Mouse (Mus musculus): ENCODE data around the gene Tmeff2. TPM values are rescaled to one million over a fixed set of nuclear protein-coding genes. Genes with fewer than 3 reads are reported as not detected.

Tmeff2 gene
- total RNA-seq, 2 experiments from 2014 or later = 57.3 to 60.8 TPM

GRCm38 (mm10) chr1:51141381-51141780, 240.9 kb downstream of the Tmeff2 start:
- no peak for DNase-seq (ENCODE audit: low spot score in 2 of 2)

GRCm38 (mm10) chr1:51142729-51143128, 242.3 kb downstream of the Tmeff2 start:
- Histone ChIP-seq H3K4me3 (no peak overlapping the region), H3K27ac (no peak overlapping the region)
- no peak for DNase-seq (ENCODE audit: low spot score in 2 of 2)
- TF ChIP-seq CTCF (conservative IDR thresholded peaks at IDR 0.05) = no peak

More at GRCm38 (mm10) chr1:51141381-51141780, 240.9 kb downstream of the Tmeff2 start:
- H3K4me3 ChIP-seq = no peak overlapping the region
- TF ChIP-seq CTCF (conservative IDR thresholded peaks at IDR 0.05) = no peak
- H3K27ac ChIP-seq = no peak overlapping the region

- TF ChIP-seq CTCF (conservative IDR thresholded peaks at IDR 0.05) = no peak
- Histone ChIP-seq H3K4me3 (no peak overlapping the region), H3K27ac (no peak overlapping the region; the same call in 1 of the 2 replicates)
- no peak for DNase-seq (ENCODE audit: low spot score in 2 of 2)
Measured at GRCm38 (mm10) chr1:51145693-51146092, 245.2 kb downstream of the Tmeff2 start.

- Histone ChIP-seq H3K4me3 (no peak overlapping the region), H3K27ac (peak overlapping the region; percentile 28; the same call in 1 of the 2 replicates)
- peak; percentile 22; the same call in 1 of the 2 replicates for TF ChIP-seq CTCF (conservative IDR thresholded peaks at IDR 0.05)
- DNase-seq (ENCODE audit: low spot score in 2 of 2) = no peak
Measured at GRCm38 (mm10) chr1:51148481-51149137, 248.2 kb downstream of the Tmeff2 start.

- no peak for TF ChIP-seq CTCF (conservative IDR thresholded peaks at IDR 0.05)
- Histone ChIP-seq H3K4me3 (no peak overlapping the region), H3K27ac (no peak overlapping the region)
- no peak for DNase-seq (ENCODE audit: low spot score in 2 of 2)
Measured at GRCm38 (mm10) chr1:51149488-51149887, 249.0 kb downstream of the Tmeff2 start.

GRCm38 (mm10) chr1:51149890-51150289, 249.4 kb downstream of the Tmeff2 start:
- DNase-seq (ENCODE audit: low spot score in 2 of 2) = no peak
- no peak for TF ChIP-seq CTCF (conservative IDR thresholded peaks at IDR 0.05)
- Histone ChIP-seq H3K4me3 (no peak overlapping the region), H3K27ac (no peak overlapping the region)

GRCm38 (mm10) chr1:51152017-51152416, 251.6 kb downstream of the Tmeff2 start:
- Histone ChIP-seq H3K27ac (no peak overlapping the region), H3K4me3 (no peak overlapping the region)
- no peak for DNase-seq (ENCODE audit: low spot score in 2 of 2)
- TF ChIP-seq CTCF (conservative IDR thresholded peaks at IDR 0.05) = no peak

- DNase-seq (ENCODE audit: low spot score in 2 of 2) = no peak
- Histone ChIP-seq H3K4me3 (no peak overlapping the region), H3K27ac (no peak overlapping the region)
- no peak for TF ChIP-seq CTCF (conservative IDR thresholded peaks at IDR 0.05)
Measured at GRCm38 (mm10) chr1:51152856-51153255, 252.4 kb downstream of the Tmeff2 start.

GRCm38 (mm10) chr1:51184276-51184675, 283.8 kb downstream of the Tmeff2 start:
- TF ChIP-seq CTCF (conservative IDR thresholded peaks at IDR 0.05) = no peak
- no peak overlapping the region for H3K4me3 ChIP-seq
- DNase-seq (ENCODE audit: low spot score in 2 of 2) = no peak
- H3K27ac ChIP-seq = no peak overlapping the region

GRCm38 (mm10) chr1:51189008-51189407, 288.6 kb downstream of the Tmeff2 start:
- H3K4me3 ChIP-seq = no peak overlapping the region
- no peak for TF ChIP-seq CTCF (conservative IDR thresholded peaks at IDR 0.05)
- no peak overlapping the region for H3K27ac ChIP-seq
- no peak for DNase-seq (ENCODE audit: low spot score in 2 of 2)

GRCm38 (mm10) chr1:51191253-51191652, 290.8 kb downstream of the Tmeff2 start:
- no peak for TF ChIP-seq CTCF (conservative IDR thresholded peaks at IDR 0.05)

GRCm38 (mm10) chr1:51191872-51192613, 291.6 kb downstream of the Tmeff2 start:
- peak in 1 of 2 experiments; percentile 10 for DNase-seq (ENCODE audit: low spot score in 2 of 2)
- H3K4me3 ChIP-seq = no peak overlapping the region
- H3K27ac ChIP-seq = peak overlapping the region; percentile 21
- no peak for TF ChIP-seq CTCF (conservative IDR thresholded peaks at IDR 0.05)

More at GRCm38 (mm10) chr1:51191253-51191652, 290.8 kb downstream of the Tmeff2 start:
- Histone ChIP-seq H3K4me3 (no peak overlapping the region), H3K27ac (peak overlapping the region; percentile 21; the same call in 1 of the 2 replicates)
- no peak for DNase-seq (ENCODE audit: low spot score in 2 of 2)

GRCm38 (mm10) chr1:51199088-51199830, 298.8 kb downstream of the Tmeff2 start:
- peak; percentile 72 to 88 for DNase-seq (ENCODE audit: low spot score in 2 of 2)
- TF ChIP-seq CTCF (conservative IDR thresholded peaks at IDR 0.05) = no peak
- Histone ChIP-seq H3K4me3 (no peak overlapping the region), H3K27ac (peak overlapping the region; percentile 85)
